Mouse (Mus musculus) spleen, adult 2 months (tissue): ENCODE results near the gene Slc22a1. TPM values are rescaled to one million over a fixed set of nuclear protein-coding genes. Genes with fewer than 3 reads are reported as not detected.

Source experiments
- DNase-seq, 2 experiments: peaks; one replicate each; pipeline versions ENCODE4 v3.0.0 to v3.0.0-alpha.2; 2012 to 2021; ENCODE audit warnings: low spot score in 2 of 2, low read depth in 1 of 2
- H3K27ac ChIP-seq: fragments of 200-500 bp; 2 replicates; pipeline ENCODE4 v1.5.1; 2012; ENCODE audit warnings: low read length, inconsistent platforms; ENCODE audit not compliant: insufficient read depth
- H3K27me3 ChIP-seq: fragments of 200-500 bp; 2 replicates; pipeline ENCODE4 v1.6.1; 2012; ENCODE audit warnings: mild to moderate bottlenecking, moderate library complexity, low read length, inconsistent platforms; ENCODE audit not compliant: control insufficient read depth, insufficient read depth
- H3K36me3 ChIP-seq: fragments of 200-500 bp; 2 replicates; pipeline ENCODE4 v1.6.1; 2012; ENCODE audit warnings: mild to moderate bottlenecking, low read length, inconsistent platforms; ENCODE audit not compliant: control insufficient read depth, insufficient read depth
- H3K4me1 ChIP-seq: fragments of 200-500 bp; 2 replicates; pipeline ENCODE4 v1.6.1; 2011; ENCODE audit warnings: inconsistent platforms; ENCODE audit not compliant: control insufficient read depth, insufficient read depth, insufficient read length
- H3K4me3 ChIP-seq: fragments of 200-500 bp; 2 replicates; pipeline ENCODE4 v1.5.1; 2011; ENCODE audit warnings: mild to moderate bottlenecking, inconsistent platforms; ENCODE audit not compliant: insufficient read depth, insufficient read length; ENCODE audit errors: extremely low read depth
- CTCF ChIP-seq: fragments of 200-500 bp; IDR thresholded peaks from 2 replicates; pipeline ENCODE4 v1.5.1; 2011; ENCODE audit warnings: mild to moderate bottlenecking, inconsistent platforms; ENCODE audit not compliant: insufficient read depth, insufficient read length, insufficient replicate concordance; ENCODE audit errors: extremely low read depth
- POLR2A ChIP-seq: fragments of 200-500 bp; IDR thresholded peaks from 2 replicates; pipeline ENCODE4 v1.6.1; 2011; ENCODE audit warnings: low read depth, low read length, inconsistent platforms
- WGBS: fragments of 180-500 bp; shearing (Covaris S2); methylation state at CpG from one replicate; pipeline ENCODE4 v1.1.7; 2018; 5-methylcytosine and 5-hydroxymethylcytosine counted together
- polyA plus RNA-seq: library from polyadenylated mRNA; depleted of rRNA; stranded (reverse); fragments of >200 nt; gene quantifications from 2 replicates; pipeline ENCODE4 v1.2.3, GENCODE M21; 2012

The Slc22a1 gene
- polyA plus RNA-seq, 1 experiment = 0.04 TPM

- 82% methylated on average over 4 of the region's 4 CpGs for WGBS
- Histone ChIP-seq H3K36me3 (no peaks in the 10 kb centered on the region), H3K27me3 (no peaks in the 10 kb centered on the region), H3K27ac (no peak overlapping the region), H3K4me3 (no peak overlapping the region), H3K4me1 (no peaks in the 10 kb centered on the region)
- no peak for TF ChIP-seq CTCF
- no peak for TF ChIP-seq POLR2A
- DNase-seq = no peak
Observed at GRCm38 (mm10) chr17:12717445-12717844, 41.8 kb upstream of the Slc22a1 start.

GRCm38 (mm10) chr17:12715032-12715431 is 39.4 kb upstream of the Slc22a1 start:
- no peak overlapping the region for H3K27ac ChIP-seq
- TF ChIP-seq POLR2A (no peak), CTCF (no peak)
- H3K4me3 ChIP-seq = no peak overlapping the region
- 56% methylated on average over 1 of the region's 1 CpGs for WGBS
- peaks cover 2% of the 10 kb centered on the region; the same call in 1 of the 2 replicates for H3K36me3 ChIP-seq
- H3K27me3 ChIP-seq = no peaks in the 10 kb centered on the region
- no peak for DNase-seq
- no peaks in the 10 kb centered on the region for H3K4me1 ChIP-seq

GRCm38 (mm10) chr17:12714080-12714561 is 38.5 kb upstream of the Slc22a1 start:
- H3K4me3 ChIP-seq = no peak overlapping the region
- no peak for DNase-seq

GRCm38 (mm10) chr17:12712993-12713392 is 37.4 kb upstream of the Slc22a1 start:
- 86% methylated on average over 3 of the region's 3 CpGs for WGBS
- Histone ChIP-seq H3K27me3 (no peaks in the 10 kb centered on the region), H3K27ac (no peak overlapping the region), H3K4me3 (no peak overlapping the region), H3K36me3 (peaks cover 4% of the 10 kb centered on the region), H3K4me1 (no peaks in the 10 kb centered on the region)
- no peak for DNase-seq
- TF ChIP-seq CTCF = no peak
- no peak for TF ChIP-seq POLR2A

More at GRCm38 (mm10) chr17:12714080-12714561, 38.5 kb upstream of the Slc22a1 start:
- H3K27ac ChIP-seq = no peak overlapping the region
- no peak for TF ChIP-seq CTCF
- TF ChIP-seq POLR2A = no peak
- peaks cover 3% of the 10 kb centered on the region; the same call in 1 of the 2 replicates for H3K36me3 ChIP-seq
- no peaks in the 10 kb centered on the region for H3K27me3 ChIP-seq
- 30% methylated on average over 5 of the region's 5 CpGs for WGBS
- H3K4me1 ChIP-seq = no peaks in the 10 kb centered on the region

GRCm38 (mm10) chr17:12712191-12712590 is 36.6 kb upstream of the Slc22a1 start:
- no peak for DNase-seq
- H3K4me3 ChIP-seq = no peak overlapping the region
- H3K36me3 ChIP-seq = peaks cover 4% of the 10 kb centered on the region
- H3K27ac ChIP-seq = no peak overlapping the region
- H3K4me1 ChIP-seq = no peaks in the 10 kb centered on the region
- no peaks in the 10 kb centered on the region for H3K27me3 ChIP-seq
- no peak for TF ChIP-seq CTCF
- TF ChIP-seq POLR2A = no peak

GRCm38 (mm10) chr17:12710976-12711375 is 35.3 kb upstream of the Slc22a1 start:
- DNase-seq = no peak
- H3K27me3 ChIP-seq = no peaks in the 10 kb centered on the region
- TF ChIP-seq POLR2A (no peak), CTCF (no peak)

GRCm38 (mm10) chr17:12710050-12710780 is 34.6 kb upstream of the Slc22a1 start:
- TF ChIP-seq POLR2A (no peak), CTCF (no peak)
- Histone ChIP-seq H3K36me3 (peaks cover 4% of the 10 kb centered on the region), H3K4me1 (no peaks in the 10 kb centered on the region), H3K4me3 (no peak overlapping the region), H3K27ac (no peak overlapping the region), H3K27me3 (no peaks in the 10 kb centered on the region)
- WGBS = 42% methylated on average over 13 of the region's 13 CpGs
- DNase-seq = no peak

More at GRCm38 (mm10) chr17:12710976-12711375, 35.3 kb upstream of the Slc22a1 start:
- Histone ChIP-seq H3K4me1 (no peaks in the 10 kb centered on the region), H3K36me3 (peaks cover 4% of the 10 kb centered on the region), H3K4me3 (no peak overlapping the region), H3K27ac (no peak overlapping the region)
- WGBS = 93% methylated on average over 2 of the region's 2 CpGs
